Mouse (Mus musculus): Measurements from ENCODE around the gene Myo15. TPM values are rescaled to one million over a fixed set of nuclear protein-coding genes. Genes with fewer than 3 reads are reported as not detected.

Gene Myo15
- polyA plus RNA-seq, 1 experiment from 2014 or later: 0.12 TPM

- H3K4me1 ChIP-seq (ENCODE audit: insufficient read depth, low read depth, low read length): no peaks in the 10 kb centered on the region
- ATAC-seq (no peak), DNase-seq (ENCODE audit: low spot score) (no peak)
- no peaks in the 10 kb centered on the region for H3K36me3 ChIP-seq (ENCODE audit: insufficient read depth, low read length)
- 0 out of 2 replicates have a peak, but pooled peaks cover 8% of the 10 kb centered on the region for H3K27me3 ChIP-seq (replicated peaks; ENCODE audit: insufficient read depth, low read length)
- H3K9ac ChIP-seq (replicated peaks; ENCODE audit: low read depth): no peak overlapping the region
- no peak for TF ChIP-seq EP300 (IDR thresholded peaks at IDR 0.05)
- no peak overlapping the region for H3K27ac ChIP-seq (ENCODE audit: low read length)
- H3K4me2 ChIP-seq (replicated peaks; ENCODE audit: low read depth, low read length): no peak overlapping the region
- H3K9me3 ChIP-seq (ENCODE audit: low read length): no peaks in the 10 kb centered on the region
- WGBS: 57% methylated on average over 1 of the region's 1 CpGs
- no peak overlapping the region for H3K4me3 ChIP-seq (ENCODE audit: low read depth, low read length)
Measured at GRCm38 (mm10) chr11:60511893-60512292, 42.8 kb downstream of the Myo15 start.

- 79% methylated on average over 2 of the region's 2 CpGs for WGBS
- DNase-seq (ENCODE audit: low spot score) (no peak), ATAC-seq (no peak)
- no peak overlapping the region for H3K4me2 ChIP-seq (replicated peaks; ENCODE audit: low read depth, low read length)
- H3K9ac ChIP-seq (replicated peaks; ENCODE audit: low read depth): no peak overlapping the region
- H3K36me3 ChIP-seq (ENCODE audit: insufficient read depth, low read length): no peaks in the 10 kb centered on the region
- no peak overlapping the region for H3K27ac ChIP-seq (ENCODE audit: low read length)
- H3K9me3 ChIP-seq (ENCODE audit: low read length): no peaks in the 10 kb centered on the region
- H3K4me3 ChIP-seq (ENCODE audit: low read depth, low read length): no peak overlapping the region
- H3K27me3 ChIP-seq (replicated peaks; ENCODE audit: insufficient read depth, low read length): 0 out of 2 replicates have a peak, but pooled peaks cover 8% of the 10 kb centered on the region
- TF ChIP-seq CTCF (IDR thresholded peaks at IDR 0.05) (peak; percentile 43), EP300 (IDR thresholded peaks at IDR 0.05) (no peak)
- no peaks in the 10 kb centered on the region for H3K4me1 ChIP-seq (ENCODE audit: insufficient read depth, low read depth, low read length)
Measured at GRCm38 (mm10) chr11:60512520-60512919, 43.4 kb downstream of the Myo15 start.

GRCm38 (mm10) chr11:60514941-60515340 lies 45.8 kb downstream of the Myo15 start:
- Histone ChIP-seq H3K27ac (ENCODE audit: low read length) (peak overlapping the region; percentile 66; the same call in 1 of the 2 replicates), H3K4me1 (ENCODE audit: insufficient read depth, low read depth, low read length) (no peaks in the 10 kb centered on the region), H3K4me3 (ENCODE audit: low read depth, low read length) (no peak overlapping the region), H3K36me3 (ENCODE audit: insufficient read depth, low read length) (no peaks in the 10 kb centered on the region), H3K9me3 (ENCODE audit: low read length) (no peaks in the 10 kb centered on the region), H3K4me2 (replicated peaks; ENCODE audit: low read depth, low read length) (no peak overlapping the region), H3K27me3 (replicated peaks; ENCODE audit: insufficient read depth, low read length) (0 out of 2 replicates have a peak, but pooled peaks cover 5% of the 10 kb centered on the region), H3K9ac (replicated peaks; ENCODE audit: low read depth) (no peak overlapping the region)
- ATAC-seq (peak; percentile 99), DNase-seq (ENCODE audit: low spot score) (peak; percentile 85)
- TF ChIP-seq CTCF (IDR thresholded peaks at IDR 0.05) (no peak), EP300 (IDR thresholded peaks at IDR 0.05) (no peak)
- WGBS: 37% methylated on average over 2 of the region's 2 CpGs

- Histone ChIP-seq H3K4me1 (ENCODE audit: insufficient read depth, low read depth, low read length) (no peaks in the 10 kb centered on the region), H3K4me3 (ENCODE audit: low read depth, low read length) (no peak overlapping the region), H3K9ac (replicated peaks; ENCODE audit: low read depth) (no peak overlapping the region), H3K36me3 (ENCODE audit: insufficient read depth, low read length) (no peaks in the 10 kb centered on the region), H3K27me3 (replicated peaks; ENCODE audit: insufficient read depth, low read length) (no peaks in the 10 kb centered on the region), H3K9me3 (ENCODE audit: low read length) (no peaks in the 10 kb centered on the region), H3K27ac (ENCODE audit: low read length) (no peak overlapping the region), H3K4me2 (replicated peaks; ENCODE audit: low read depth, low read length) (no peak overlapping the region)
- TF ChIP-seq CTCF (IDR thresholded peaks at IDR 0.05) (no peak), EP300 (IDR thresholded peaks at IDR 0.05) (no peak)
- 63% methylated on average over 4 of the region's 4 CpGs for WGBS
- DNase-seq (ENCODE audit: low spot score): no peak
- ATAC-seq: no peak
Measured at GRCm38 (mm10) chr11:60518305-60518704, 49.2 kb downstream of the Myo15 start.

GRCm38 (mm10) chr11:60522027-60522426 lies 52.9 kb downstream of the Myo15 start:
- H3K9me3 ChIP-seq (ENCODE audit: low read length): no peaks in the 10 kb centered on the region
- no peak overlapping the region for H3K27ac ChIP-seq (ENCODE audit: low read length)
- H3K9ac ChIP-seq (replicated peaks; ENCODE audit: low read depth): no peak overlapping the region
- no peak overlapping the region for H3K4me3 ChIP-seq (ENCODE audit: low read depth, low read length)
- ATAC-seq (no peak), DNase-seq (ENCODE audit: low spot score) (no peak)
- no peak overlapping the region for H3K4me2 ChIP-seq (replicated peaks; ENCODE audit: low read depth, low read length)
- TF ChIP-seq EP300 (IDR thresholded peaks at IDR 0.05): no peak
- H3K36me3 ChIP-seq (ENCODE audit: insufficient read depth, low read length): no peaks in the 10 kb centered on the region
- H3K4me1 ChIP-seq (ENCODE audit: insufficient read depth, low read depth, low read length): no peaks in the 10 kb centered on the region
- H3K27me3 ChIP-seq (replicated peaks; ENCODE audit: insufficient read depth, low read length): no peaks in the 10 kb centered on the region
- WGBS: 65% methylated on average over 5 of the region's 5 CpGs

GRCm38 (mm10) chr11:60522661-60523365 lies 53.7 kb downstream of the Myo15 start:
- Histone ChIP-seq H3K9me3 (ENCODE audit: low read length) (no peaks in the 10 kb centered on the region), H3K36me3 (ENCODE audit: insufficient read depth, low read length) (no peaks in the 10 kb centered on the region), H3K27me3 (replicated peaks; ENCODE audit: insufficient read depth, low read length) (no peaks in the 10 kb centered on the region), H3K4me1 (ENCODE audit: insufficient read depth, low read depth, low read length) (no peaks in the 10 kb centered on the region), H3K27ac (ENCODE audit: low read length) (no peak overlapping the region), H3K9ac (replicated peaks; ENCODE audit: low read depth) (no peak overlapping the region), H3K4me3 (ENCODE audit: low read depth, low read length) (no peak overlapping the region), H3K4me2 (replicated peaks; ENCODE audit: low read depth, low read length) (no peak overlapping the region)
- DNase-seq (ENCODE audit: low spot score): no peak
- 85% methylated on average over 6 of the region's 6 CpGs for WGBS
- no peak for ATAC-seq
- TF ChIP-seq CTCF (IDR thresholded peaks at IDR 0.05) (no peak), EP300 (IDR thresholded peaks at IDR 0.05) (no peak)

Measured in lung, postnatal 0 days (tissue).